Mouse (Mus musculus): ENCODE results near the gene Hist1h2bf. TPM values are rescaled to one million over a fixed set of nuclear protein-coding genes. Genes with fewer than 3 reads are reported as not detected.
"Not testable (repeated sequence)": the region's sequence is repeated elsewhere in the genome, so short reads cannot be mapped to it uniquely, and the experiment has no call there.

Hist1h2bf gene
- polyA plus RNA-seq, 1 experiment: 4.5 TPM

DNA sequence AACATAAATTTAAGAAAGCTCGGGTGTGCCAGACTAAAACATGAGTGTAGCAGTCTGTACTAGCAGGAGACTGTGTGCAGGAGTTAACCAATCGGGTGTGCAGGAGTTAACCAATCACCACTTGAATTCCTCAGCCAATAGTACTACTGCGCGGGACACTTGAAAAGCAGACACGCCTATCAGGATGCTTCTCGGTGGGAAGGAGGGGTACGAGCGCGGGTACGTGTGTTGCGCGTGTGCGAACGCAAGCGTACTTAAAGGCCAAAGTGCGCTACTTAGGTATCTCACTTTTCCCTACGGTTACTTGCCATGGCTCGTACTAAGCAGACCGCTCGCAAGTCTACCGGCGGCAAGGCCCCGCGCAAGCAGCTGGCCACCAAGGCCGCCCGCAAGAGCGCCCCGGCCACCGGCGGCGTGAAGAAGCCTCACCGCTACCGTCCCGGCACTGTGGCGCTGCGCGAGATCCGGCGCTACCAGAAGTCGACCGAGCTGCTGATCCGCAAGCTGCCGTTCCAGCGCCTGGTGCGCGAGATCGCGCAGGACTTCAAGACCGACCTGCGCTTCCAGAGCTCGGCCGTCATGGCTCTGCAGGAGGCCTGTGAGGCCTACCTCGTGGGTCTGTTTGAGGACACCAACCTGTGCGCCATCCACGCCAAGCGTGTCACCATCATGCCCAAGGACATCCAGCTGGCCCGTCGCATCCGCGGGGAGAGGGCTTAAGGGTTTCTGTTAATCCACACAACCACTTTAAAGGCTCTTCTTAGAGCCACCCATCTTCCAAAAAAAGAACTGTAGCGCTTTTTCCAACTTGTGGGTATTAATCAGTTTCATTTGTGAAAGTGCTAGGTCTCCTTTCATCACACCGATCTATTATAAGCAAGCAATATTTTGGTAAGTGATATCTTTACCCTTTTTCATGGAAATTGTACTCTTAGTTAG, 38.6 kb downstream of the Hist1h2bf start, which contains the start of gene Hist1h3g:
Gene Hist1h3g (plus strand): TSS at position 286 of the 939 bp plus-strand sequence.
- H3K79me2 ChIP-seq (ENCODE audit: control insufficient read depth, insufficient read depth): peaks cover 22% of the 10 kb centered on the region
- not testable (repeated sequence) for H3K79me3 ChIP-seq (ENCODE audit: low read depth); H3K27me3 ChIP-seq (ENCODE audit: control insufficient read depth, insufficient read depth, insufficient read length); H3K36me3 ChIP-seq (ENCODE audit: control insufficient read depth, insufficient read depth)
- TF ChIP-seq MAX (IDR thresholded peaks at IDR 0.05): peak; percentile 34
- H3K4me3 ChIP-seq (ENCODE audit: insufficient read depth, poor library complexity, severe bottlenecking): peak within 1 kb of the TSS; percentile 36
- peak within 1 kb of the TSS; percentile 81 for H3ac ChIP-seq (ENCODE audit: control insufficient read depth, insufficient read length, low read depth)

DNA sequence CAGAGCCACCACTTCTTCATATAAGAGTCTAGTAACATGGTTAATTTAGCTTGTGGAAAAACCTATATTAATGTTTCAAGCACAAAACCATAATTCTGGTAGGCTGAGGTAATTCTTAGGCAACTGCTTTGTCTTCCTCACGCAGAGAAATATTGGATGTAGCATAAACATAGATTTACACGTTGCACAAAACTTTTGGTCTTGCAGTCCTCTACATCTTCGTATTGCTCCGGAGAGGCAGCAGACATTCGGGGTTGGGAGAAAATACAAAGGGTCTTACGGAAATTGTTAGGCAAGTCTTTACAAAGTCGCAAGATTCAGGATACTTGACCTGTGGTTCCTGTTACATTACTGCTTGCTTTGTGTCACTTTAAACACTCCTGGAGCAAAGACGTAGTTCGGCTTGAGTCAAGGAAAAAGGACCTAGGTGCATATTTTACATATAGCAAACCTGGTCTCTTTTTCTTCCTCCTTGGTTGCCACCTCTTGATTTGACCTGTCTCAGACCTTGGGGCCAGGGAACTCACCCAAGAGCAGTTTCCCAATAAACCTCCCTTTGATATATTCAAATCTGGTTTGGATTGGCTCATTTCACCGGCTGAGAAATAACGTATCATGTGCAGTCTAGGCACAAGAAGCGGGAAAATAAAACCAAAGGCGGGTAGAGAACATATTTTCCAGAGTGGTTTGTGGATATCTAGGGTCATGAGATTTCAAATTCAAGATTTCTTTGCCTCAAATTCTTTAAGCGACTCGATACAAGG, 39.4 kb downstream of the Hist1h2bf start:
- Histone ChIP-seq H3K79me3 (ENCODE audit: low read depth) (no peaks in the 10 kb centered on the region), H3ac (ENCODE audit: control insufficient read depth, insufficient read length, low read depth) (peak overlapping the region; percentile 81), H3K4me3 (ENCODE audit: insufficient read depth, poor library complexity, severe bottlenecking) (peak overlapping the region; percentile 35), H3K36me3 (ENCODE audit: control insufficient read depth, insufficient read depth) (no peaks in the 10 kb centered on the region), H3K79me2 (ENCODE audit: control insufficient read depth, insufficient read depth) (peaks cover 22% of the 10 kb centered on the region), H3K27me3 (ENCODE audit: control insufficient read depth, insufficient read depth, insufficient read length) (no peaks in the 10 kb centered on the region)
- TF ChIP-seq USF1 (IDR thresholded peaks at IDR 0.05; ENCODE audit: low read depth) (no peak), MYOD1 (IDR thresholded peaks at IDR 0.05; ENCODE audit: control insufficient read depth, insufficient read length, low read depth) (no peak), MYOG (IDR thresholded peaks at IDR 0.05; ENCODE audit: control insufficient read depth, extremely low read depth, insufficient read length) (no peak), CEBPB (IDR thresholded peaks at IDR 0.05; ENCODE audit: low read depth) (peak; percentile 8)

DNA sequence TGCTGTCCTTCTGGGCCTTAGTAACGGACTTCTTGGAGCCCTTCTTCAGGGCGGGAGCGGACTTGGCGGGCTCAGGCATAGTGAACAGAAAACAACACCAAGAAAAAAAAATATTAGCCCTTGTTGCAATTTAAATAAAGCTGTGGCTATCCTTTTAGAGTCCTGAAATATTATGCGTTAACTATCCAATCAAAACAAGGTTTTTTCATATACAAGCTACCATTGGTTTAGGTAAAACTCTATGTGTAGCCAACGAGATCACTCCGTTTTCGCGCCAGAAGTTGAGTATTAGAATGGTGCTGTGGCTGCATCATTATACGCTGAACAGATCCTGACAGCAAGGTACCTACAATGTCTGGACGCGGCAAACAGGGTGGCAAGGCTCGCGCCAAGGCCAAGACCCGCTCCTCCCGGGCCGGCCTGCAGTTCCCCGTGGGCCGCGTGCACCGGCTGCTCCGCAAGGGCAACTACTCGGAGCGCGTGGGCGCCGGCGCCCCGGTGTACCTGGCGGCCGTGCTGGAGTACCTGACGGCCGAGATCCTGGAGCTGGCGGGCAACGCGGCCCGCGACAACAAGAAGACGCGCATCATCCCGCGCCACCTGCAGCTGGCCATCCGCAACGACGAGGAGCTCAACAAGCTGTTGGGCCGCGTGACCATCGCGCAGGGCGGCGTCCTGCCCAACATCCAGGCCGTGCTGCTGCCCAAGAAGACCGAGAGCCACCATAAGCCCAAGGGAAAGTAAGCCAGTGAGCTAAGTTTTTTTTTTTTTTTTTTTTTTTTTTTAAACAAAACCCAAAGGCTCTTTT, 40.2 kb downstream of the Hist1h2bf start, which contains the start of gene Hist1h2af:
Gene Hist1h2af (plus strand): TSS at position 347 of the 808 bp plus-strand sequence.
- not testable (repeated sequence) for H3K79me3 ChIP-seq (ENCODE audit: low read depth); H3K27me3 ChIP-seq (ENCODE audit: control insufficient read depth, insufficient read depth, insufficient read length); H3K36me3 ChIP-seq (ENCODE audit: control insufficient read depth, insufficient read depth)
- H3ac ChIP-seq (ENCODE audit: control insufficient read depth, insufficient read length, low read depth): peak within 1 kb of the TSS; percentile 81
- peaks cover 22% of the 10 kb centered on the region for H3K79me2 ChIP-seq (ENCODE audit: control insufficient read depth, insufficient read depth)
- peak within 1 kb of the TSS; percentile 35 for H3K4me3 ChIP-seq (ENCODE audit: insufficient read depth, poor library complexity, severe bottlenecking)

DNA sequence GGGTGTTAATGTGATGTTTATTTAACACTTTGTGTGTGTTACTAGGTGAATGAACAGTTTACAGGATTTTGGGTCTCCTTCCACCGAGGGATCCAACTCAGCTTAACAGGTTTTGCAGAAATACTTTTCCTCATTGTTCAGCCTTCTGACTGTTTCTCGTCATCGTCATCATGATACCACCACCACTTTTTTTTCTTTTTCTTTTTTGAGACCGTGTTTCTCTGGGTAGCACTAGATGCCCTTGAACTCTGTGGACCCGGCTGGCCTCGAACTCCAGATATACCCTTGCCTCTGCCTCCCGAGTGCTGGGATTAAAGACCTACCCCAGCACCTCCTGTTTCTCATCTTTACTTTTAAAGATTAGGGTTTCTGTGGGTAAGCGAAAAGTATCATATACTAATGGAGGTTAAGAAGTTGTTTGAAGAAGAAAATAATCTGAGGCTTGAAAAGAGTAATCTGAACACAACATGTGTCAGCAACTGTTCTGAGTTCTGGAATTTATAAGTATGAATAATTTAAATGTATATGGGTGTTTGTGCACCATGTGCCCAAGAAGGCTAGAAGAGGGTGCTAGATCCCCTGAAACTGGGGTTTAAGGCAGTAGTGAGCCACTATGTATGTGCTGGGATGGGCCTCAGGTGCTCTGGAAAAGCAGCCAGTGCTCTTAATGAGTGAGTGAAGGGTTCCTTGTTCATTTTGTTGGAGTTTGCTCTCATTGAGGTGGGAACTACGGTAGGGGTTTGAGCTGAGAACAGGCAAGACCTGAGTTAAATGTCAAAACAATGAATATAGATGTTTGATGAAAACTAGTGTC, 41.5 kb downstream of the Hist1h2bf start:
- Histone ChIP-seq H3K36me3 (ENCODE audit: control insufficient read depth, insufficient read depth) (no peaks in the 10 kb centered on the region), H3K79me3 (ENCODE audit: low read depth) (no peaks in the 10 kb centered on the region), H3ac (ENCODE audit: control insufficient read depth, insufficient read length, low read depth) (peak overlapping the region; percentile 70), H3K4me3 (ENCODE audit: insufficient read depth, poor library complexity, severe bottlenecking) (peak overlapping the region; percentile 25), H3K27me3 (ENCODE audit: control insufficient read depth, insufficient read depth, insufficient read length) (no peaks in the 10 kb centered on the region), H3K79me2 (ENCODE audit: control insufficient read depth, insufficient read depth) (peaks cover 17% of the 10 kb centered on the region)
- TF ChIP-seq CTCF (IDR thresholded peaks at IDR 0.05; ENCODE audit: control insufficient read depth, insufficient read depth, insufficient read length) (no peak), MYOG (IDR thresholded peaks at IDR 0.05; ENCODE audit: control insufficient read depth, extremely low read depth, insufficient read length) (no peak), FOSL1 (IDR thresholded peaks at IDR 0.05; ENCODE audit: insufficient read depth, low read length, poor library complexity, severe bottlenecking) (no peak), MAX (IDR thresholded peaks at IDR 0.05) (no peak), CEBPB (IDR thresholded peaks at IDR 0.05; ENCODE audit: low read depth) (no peak), USF1 (IDR thresholded peaks at IDR 0.05; ENCODE audit: low read depth) (no peak), MYOD1 (IDR thresholded peaks at IDR 0.05; ENCODE audit: control insufficient read depth, insufficient read length, low read depth) (no peak)

DNA sequence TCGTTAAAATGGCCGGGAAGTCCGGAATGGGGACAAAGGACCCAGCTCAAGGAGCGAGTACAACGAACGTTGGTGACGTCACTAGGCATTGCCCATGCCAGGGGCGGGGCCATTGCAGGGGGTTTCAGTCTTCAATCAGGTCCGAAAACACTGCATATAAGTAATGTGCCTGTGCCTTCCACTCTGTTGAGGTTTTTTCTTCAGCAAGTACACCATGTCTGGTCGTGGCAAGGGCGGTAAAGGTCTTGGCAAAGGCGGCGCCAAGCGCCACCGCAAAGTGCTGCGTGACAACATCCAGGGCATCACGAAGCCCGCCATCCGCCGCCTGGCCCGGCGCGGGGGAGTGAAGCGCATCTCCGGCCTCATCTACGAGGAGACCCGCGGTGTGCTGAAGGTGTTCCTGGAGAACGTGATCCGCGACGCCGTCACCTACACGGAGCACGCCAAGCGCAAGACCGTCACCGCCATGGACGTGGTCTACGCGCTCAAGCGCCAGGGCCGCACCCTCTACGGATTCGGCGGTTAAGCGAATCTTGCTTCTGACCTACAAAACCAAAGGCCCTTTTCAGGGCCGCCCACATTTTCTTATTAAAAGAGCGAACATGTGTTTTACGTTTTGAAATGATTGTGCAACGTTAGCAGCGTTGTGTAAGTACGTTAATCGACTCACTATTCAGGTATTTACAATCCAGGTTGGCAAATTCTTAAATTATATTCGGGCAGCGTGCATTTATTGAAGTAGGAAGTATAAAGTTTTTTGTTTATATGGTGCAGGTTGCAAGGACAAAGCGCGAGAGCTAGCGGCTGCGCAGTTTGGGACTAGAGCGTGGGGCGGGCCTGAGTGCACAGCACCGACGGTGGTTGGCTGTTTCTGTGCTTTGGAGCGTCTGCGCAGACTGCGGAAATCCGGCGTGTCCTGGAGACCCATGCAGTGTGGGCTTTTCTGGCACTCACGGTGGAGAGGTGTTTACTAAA, 42.8 kb downstream of the Hist1h2bf start, which contains the start of gene Hist1h4h:
Gene Hist1h4h (plus strand): TSS at position 150 of the 975 bp plus-strand sequence.
- peak within 1 kb of the TSS; percentile 56 for H3ac ChIP-seq (ENCODE audit: control insufficient read depth, insufficient read length, low read depth)
- no peak for TF ChIP-seq MAX (IDR thresholded peaks at IDR 0.05)
- TF ChIP-seq CEBPB (IDR thresholded peaks at IDR 0.05; ENCODE audit: low read depth): peak; percentile 92
- no peaks in the 10 kb centered on the region for H3K79me3 ChIP-seq (ENCODE audit: low read depth)
- no peaks in the 10 kb centered on the region for H3K36me3 ChIP-seq (ENCODE audit: control insufficient read depth, insufficient read depth)
- peaks cover 4% of the 10 kb centered on the region for H3K79me2 ChIP-seq (ENCODE audit: control insufficient read depth, insufficient read depth)
- H3K27me3 ChIP-seq (ENCODE audit: control insufficient read depth, insufficient read depth, insufficient read length): no peaks in the 10 kb centered on the region
- H3K4me3 ChIP-seq (ENCODE audit: insufficient read depth, poor library complexity, severe bottlenecking): peak within 1 kb of the TSS; percentile 25
